Mouse (Mus musculus): ENCODE data around the gene Capza2.

Gene Capza2

GRCm38 (mm10) chr6:17635615-17636284, at the start of gene Capza2:
Capza2 (plus strand) TSS chr6:17636234.
- no peak for DNase-seq (ENCODE audit: low read depth)

GRCm38 (mm10) chr6:17589049-17589952, 46.7 kb upstream of the Capza2 start:
- DNase-seq (ENCODE audit: low read depth): peak; percentile 56

- DNase-seq (ENCODE audit: low read depth): no peak
These were observed 45.9 kb upstream of the Capza2 start for GRCm38 (mm10) chr6:17589953-17590627.

- no peak for DNase-seq (ENCODE audit: low read depth)
These were observed 42.1 kb upstream of the Capza2 start for GRCm38 (mm10) chr6:17593971-17594370.

- DNase-seq (ENCODE audit: low read depth): no peak
These were observed 40.1 kb upstream of the Capza2 start for GRCm38 (mm10) chr6:17595712-17596462.

- no peak for DNase-seq (ENCODE audit: low read depth)
These were observed 36.7 kb upstream of the Capza2 start for GRCm38 (mm10) chr6:17599373-17599772.

GRCm38 (mm10) chr6:17601526-17601925, 34.5 kb upstream of the Capza2 start:
- no peak for DNase-seq (ENCODE audit: low read depth)

- no peak for DNase-seq (ENCODE audit: low read depth)
These were observed 29.1 kb upstream of the Capza2 start for GRCm38 (mm10) chr6:17606915-17607314.

- no peak for DNase-seq (ENCODE audit: low read depth)
These were observed 24.6 kb upstream of the Capza2 start for GRCm38 (mm10) chr6:17611352-17612010.

- DNase-seq (ENCODE audit: low read depth): no peak
These were observed 23.4 kb upstream of the Capza2 start for GRCm38 (mm10) chr6:17612652-17613051.

GRCm38 (mm10) chr6:17620823-17621222, 15.2 kb upstream of the Capza2 start:
- no peak for DNase-seq (ENCODE audit: low read depth)

- DNase-seq (ENCODE audit: low read depth): no peak
These were observed 14.6 kb upstream of the Capza2 start for GRCm38 (mm10) chr6:17621436-17621835.

GRCm38 (mm10) chr6:17628701-17629455, 7.2 kb upstream of the Capza2 start:
- no peak for DNase-seq (ENCODE audit: low read depth)

GRCm38 (mm10) chr6:17629756-17630155, 6.3 kb upstream of the Capza2 start:
- no peak for DNase-seq (ENCODE audit: low read depth)

GRCm38 (mm10) chr6:17631611-17632010, 4.4 kb upstream of the Capza2 start:
- no peak for DNase-seq (ENCODE audit: low read depth)

GRCm38 (mm10) chr6:17633819-17634218, 2.2 kb upstream of the Capza2 start:
- DNase-seq (ENCODE audit: low read depth): no peak

GRCm38 (mm10) chr6:17634992-17635391, 1.0 kb upstream of the Capza2 start:
- DNase-seq (ENCODE audit: low read depth): no peak

- peak; percentile 86 for DNase-seq (ENCODE audit: low read depth)
These were observed 733 bp downstream of the Capza2 start for GRCm38 (mm10) chr6:17636764-17637170.

GRCm38 (mm10) chr6:17637205-17638203, 1.5 kb downstream of the Capza2 start:
- DNase-seq (ENCODE audit: low read depth): no peak
